Mouse (Mus musculus) central nervous system, embryonic 11.5 days (tissue): ENCODE data around the gene Ott. TPM values are rescaled to one million over a fixed set of nuclear protein-coding genes. Genes with fewer than 3 reads are reported as not detected.

Source experiments
- polyA plus RNA-seq: library from polyadenylated mRNA; depleted of rRNA; stranded (reverse); fragments of >200 nt; gene quantifications from 2 replicates; pipeline ENCODE4 v1.2.3, GENCODE M21; 2012; rRNA removed

Ott gene
- not detected in 2 replicates for polyA plus RNA-seq

GRCm38 (mm10) chrX:149073982-149074381 is at the start of gene Ott:
Gene Ott, plus strand, starts transcription at chrX:149074282.

Other genes starting within 250 kb of the Ott start
- gene Luzp4, start 216.6 kb upstream of the Ott start, polyA plus RNA-seq = not detected in 2 replicates
- not detected in 2 replicates for gene Gm15093, start 198.1 kb downstream of the Ott start, polyA plus RNA-seq